Mouse (Mus musculus) ES-Bruce4 (cell line): Measurements from ENCODE around the gene Snai1.

ENCODE experiments used
- CTCF ChIP-seq: IDR thresholded peaks from one replicate; pipeline ENCODE4 v1.8.1; 2011; ENCODE audit warnings: low read depth, low read length
- EP300 ChIP-seq: IDR thresholded peaks from 2 replicates; pipeline ENCODE4 v1.6.1; 2011; ENCODE audit warnings: low read depth, low read length; ENCODE audit not compliant: insufficient read depth
- POLR2A ChIP-seq: IDR thresholded peaks from one replicate; pipeline ENCODE4 v1.8.1; 2011; ENCODE audit warnings: low read length; ENCODE audit not compliant: insufficient read depth

DNA sequence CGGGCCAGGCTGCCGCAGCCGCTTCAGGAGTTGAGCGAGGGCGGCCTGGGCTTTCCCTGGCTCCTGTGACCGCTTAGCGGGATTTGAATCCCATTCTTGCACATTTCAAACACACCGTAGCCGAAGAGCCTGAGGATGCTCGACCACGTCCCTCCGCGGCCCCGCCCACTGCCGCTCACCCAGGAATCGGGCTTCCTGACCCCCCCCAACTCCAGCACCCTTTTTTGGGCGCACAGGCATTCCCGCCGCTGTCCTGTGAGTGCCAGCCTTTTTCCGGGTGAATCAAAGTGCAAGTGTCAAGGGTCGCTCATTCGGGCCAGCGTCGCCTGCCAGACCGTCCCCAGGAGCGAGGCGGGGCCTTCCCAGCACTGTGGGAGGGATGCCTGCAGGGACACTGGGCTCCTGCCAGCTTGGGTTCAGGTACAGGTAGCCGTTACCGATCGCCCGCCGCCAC, 34.1 kb upstream of the Snai1 start:
- TF ChIP-seq EP300 (no peak), CTCF (no peak), POLR2A (no peak)
